Mouse (Mus musculus) limb, embryonic 11.5 days (tissue): ENCODE results near the gene Nelfa. TPM values are rescaled to one million over a fixed set of nuclear protein-coding genes. Genes with fewer than 3 reads are reported as not detected.

Experiments
- ATAC-seq: fragments of 200-750 bp; cut with Nextera tagmentation; 2 replicates; pipeline ENCODE4 v1.8.0; 2017; ENCODE audit warnings: low read depth; ENCODE audit not compliant: insufficient number of reproducible peaks, low FRiP score, low TSS enrichment
- DNase-seq: peaks from one replicate; pipeline ENCODE4 v3.0.0-alpha.2; 2015; ENCODE audit warnings: low spot score
- H3K27ac ChIP-seq: fragments of 300-500 bp; sonication (generic); replicated peaks from 2 replicates; pipeline ENCODE4 v1.5.1; 2014; ENCODE audit warnings: low read depth, mild to moderate bottlenecking, low read length
- H3K27me3 ChIP-seq: fragments of 300-500 bp; sonication (generic); 2 replicates; pipeline ENCODE4 v1.6.1; 2014; ENCODE audit warnings: mild to moderate bottlenecking, low read length, mixed read lengths; ENCODE audit not compliant: control insufficient read depth, insufficient read depth
- H3K36me3 ChIP-seq: fragments of 300-500 bp; sonication (generic); 2 replicates; pipeline ENCODE4 v1.6.1; 2014; ENCODE audit warnings: mild to moderate bottlenecking, low read length, moderate library complexity, mixed read lengths; ENCODE audit not compliant: control insufficient read depth, insufficient read depth
- H3K4me1 ChIP-seq: fragments of 300-500 bp; sonication (generic); 2 replicates; pipeline ENCODE4 v1.6.1; 2014; ENCODE audit warnings: low read length, mixed read lengths; ENCODE audit not compliant: control insufficient read depth, insufficient read depth
- H3K4me2 ChIP-seq: fragments of 300-500 bp; sonication (generic); 2 replicates; pipeline ENCODE4 v1.6.1; 2014; ENCODE audit warnings: low read depth, mild to moderate bottlenecking, moderate library complexity; ENCODE audit not compliant: severe bottlenecking
- H3K4me3 ChIP-seq: fragments of 300-500 bp; sonication (generic); 2 replicates; pipeline ENCODE4 v1.5.1; 2014; ENCODE audit warnings: low read depth, low read length
- H3K9ac ChIP-seq: fragments of 300-500 bp; sonication (generic); 2 replicates; pipeline ENCODE4 v1.6.1; 2014; ENCODE audit warnings: mild to moderate bottlenecking, low read length
- H3K9me3 ChIP-seq: fragments of 300-500 bp; sonication (generic); 2 replicates; pipeline ENCODE4 v1.6.1; 2016; ENCODE audit warnings: low read length; ENCODE audit not compliant: control insufficient read depth
- WGBS: fragments of 180-500 bp; shearing (Covaris S2); extraction: QIAGEN DNeasy Blood & Tissue Kit; methylation state at CpG from one replicate; pipeline ENCODE4 v1.1.7; 2014; 5-methylcytosine and 5-hydroxymethylcytosine counted together
- polyA plus RNA-seq: library from polyadenylated mRNA; unstranded; fragments of >200 nt; fragmentation: Nextera tagmentation; extraction: Ambion mirVana; gene quantifications from 2 replicates; pipeline ENCODE4 v1.2.1, GENCODE M21; 2014

The Nelfa gene
- polyA plus RNA-seq, 1 experiment from 2014 or later, result 71.0 TPM

- no peak for DNase-seq
- no peak overlapping the region for H3K4me2 ChIP-seq
- H3K4me1 ChIP-seq, result no peaks in the 10 kb centered on the region
- no peak overlapping the region for H3K9ac ChIP-seq
- no peak overlapping the region for H3K27ac ChIP-seq
- no peaks in the 10 kb centered on the region for H3K9me3 ChIP-seq
- 93% methylated on average over 9 of the region's 9 CpGs for WGBS
- no peaks in the 10 kb centered on the region for H3K27me3 ChIP-seq
- H3K4me3 ChIP-seq, result no peak overlapping the region
- peaks cover 29% of the 10 kb centered on the region for H3K36me3 ChIP-seq
- no peak for ATAC-seq
Observed at GRCm38 (mm10) chr5:33903176-33903575, 33.0 kb downstream of the Nelfa start.

- Histone ChIP-seq H3K9me3 (no peaks in the 10 kb centered on the region), H3K27ac (no peak overlapping the region), H3K4me1 (no peaks in the 10 kb centered on the region), H3K27me3 (no peaks in the 10 kb centered on the region), H3K4me3 (no peak overlapping the region), H3K36me3 (peaks cover 29% of the 10 kb centered on the region), H3K4me2 (no peak overlapping the region), H3K9ac (no peak overlapping the region)
- WGBS, result 95% methylated on average over 2 of the region's 2 CpGs
- ATAC-seq (no peak), DNase-seq (no peak)
Observed at GRCm38 (mm10) chr5:33902696-33903095, 33.5 kb downstream of the Nelfa start.

GRCm38 (mm10) chr5:33901278-33901677, 34.9 kb downstream of the Nelfa start:
- H3K27me3 ChIP-seq, result no peaks in the 10 kb centered on the region
- WGBS, result 86% methylated on average over 3 of the region's 3 CpGs
- DNase-seq (no peak), ATAC-seq (no peak)
- H3K36me3 ChIP-seq, result peaks cover 36% of the 10 kb centered on the region
- no peak overlapping the region for H3K4me3 ChIP-seq
- H3K27ac ChIP-seq, result no peak overlapping the region
- no peak overlapping the region for H3K9ac ChIP-seq
- H3K9me3 ChIP-seq, result no peaks in the 10 kb centered on the region
- no peaks in the 10 kb centered on the region for H3K4me1 ChIP-seq
- no peak overlapping the region for H3K4me2 ChIP-seq

GRCm38 (mm10) chr5:33900701-33901263, 35.4 kb downstream of the Nelfa start:
- no peak overlapping the region for H3K9ac ChIP-seq
- no peaks in the 10 kb centered on the region for H3K9me3 ChIP-seq
- H3K27ac ChIP-seq, result no peak overlapping the region
- H3K4me2 ChIP-seq, result no peak overlapping the region
- H3K4me1 ChIP-seq, result no peaks in the 10 kb centered on the region
- H3K27me3 ChIP-seq, result no peaks in the 10 kb centered on the region
- no peak overlapping the region for H3K4me3 ChIP-seq
- ATAC-seq (no peak), DNase-seq (no peak)
- 93% methylated on average over 9 of the region's 9 CpGs for WGBS
- peaks cover 36% of the 10 kb centered on the region for H3K36me3 ChIP-seq

GRCm38 (mm10) chr5:33900101-33900500, 36.1 kb downstream of the Nelfa start:
- Histone ChIP-seq H3K4me1 (no peaks in the 10 kb centered on the region), H3K9ac (no peak overlapping the region), H3K4me2 (no peak overlapping the region), H3K27me3 (no peaks in the 10 kb centered on the region), H3K9me3 (no peaks in the 10 kb centered on the region), H3K4me3 (no peak overlapping the region), H3K36me3 (peaks cover 42% of the 10 kb centered on the region), H3K27ac (no peak overlapping the region)
- no peak for ATAC-seq
- 96% methylated on average over 3 of the region's 3 CpGs for WGBS
- no peak for DNase-seq

GRCm38 (mm10) chr5:33899245-33899644, 37.0 kb downstream of the Nelfa start:
- 88% methylated on average over 3 of the region's 3 CpGs for WGBS
- DNase-seq (no peak), ATAC-seq (no peak; the same call in 1 of the 2 replicates)
- no peak overlapping the region for H3K4me2 ChIP-seq
- peaks cover 46% of the 10 kb centered on the region for H3K36me3 ChIP-seq
- H3K9ac ChIP-seq, result no peak overlapping the region
- H3K4me3 ChIP-seq, result no peak overlapping the region
- H3K9me3 ChIP-seq, result no peaks in the 10 kb centered on the region
- no peaks in the 10 kb centered on the region for H3K27me3 ChIP-seq
- no peak overlapping the region for H3K27ac ChIP-seq
- no peaks in the 10 kb centered on the region for H3K4me1 ChIP-seq

GRCm38 (mm10) chr5:33898671-33899070, 37.5 kb downstream of the Nelfa start:
- ATAC-seq, result no peak; the same call in 1 of the 2 replicates
- 92% methylated on average over 9 of the region's 9 CpGs for WGBS
- Histone ChIP-seq H3K36me3 (peaks cover 49% of the 10 kb centered on the region), H3K4me2 (no peak overlapping the region), H3K27me3 (no peaks in the 10 kb centered on the region), H3K27ac (no peak overlapping the region), H3K4me1 (no peaks in the 10 kb centered on the region), H3K9me3 (no peaks in the 10 kb centered on the region), H3K4me3 (no peak overlapping the region), H3K9ac (no peak overlapping the region)
- DNase-seq, result no peak

GRCm38 (mm10) chr5:33897158-33897557, 39.1 kb downstream of the Nelfa start:
- Histone ChIP-seq H3K4me1 (no peaks in the 10 kb centered on the region), H3K9me3 (no peaks in the 10 kb centered on the region), H3K9ac (no peak overlapping the region), H3K4me3 (no peak overlapping the region), H3K27me3 (no peaks in the 10 kb centered on the region), H3K27ac (no peak overlapping the region), H3K36me3 (peaks cover 54% of the 10 kb centered on the region), H3K4me2 (no peak overlapping the region)
- WGBS, result 76% methylated on average over 2 of the region's 2 CpGs
- DNase-seq, result no peak
- no peak for ATAC-seq

GRCm38 (mm10) chr5:33895116-33895515, 41.1 kb downstream of the Nelfa start:
- H3K4me2 ChIP-seq, result no peak overlapping the region
- WGBS, result 91% methylated on average over 9 of the region's 9 CpGs
- no peak overlapping the region for H3K4me3 ChIP-seq
- peaks cover 55% of the 10 kb centered on the region for H3K36me3 ChIP-seq
- H3K4me1 ChIP-seq, result no peaks in the 10 kb centered on the region
- H3K9me3 ChIP-seq, result no peaks in the 10 kb centered on the region
- ATAC-seq (no peak), DNase-seq (no peak)
- no peak overlapping the region for H3K9ac ChIP-seq
- no peaks in the 10 kb centered on the region for H3K27me3 ChIP-seq
- H3K27ac ChIP-seq, result no peak overlapping the region
